9 mouse cellular contexts compared by ENCODE assay signal in the genomic region with DNA sequence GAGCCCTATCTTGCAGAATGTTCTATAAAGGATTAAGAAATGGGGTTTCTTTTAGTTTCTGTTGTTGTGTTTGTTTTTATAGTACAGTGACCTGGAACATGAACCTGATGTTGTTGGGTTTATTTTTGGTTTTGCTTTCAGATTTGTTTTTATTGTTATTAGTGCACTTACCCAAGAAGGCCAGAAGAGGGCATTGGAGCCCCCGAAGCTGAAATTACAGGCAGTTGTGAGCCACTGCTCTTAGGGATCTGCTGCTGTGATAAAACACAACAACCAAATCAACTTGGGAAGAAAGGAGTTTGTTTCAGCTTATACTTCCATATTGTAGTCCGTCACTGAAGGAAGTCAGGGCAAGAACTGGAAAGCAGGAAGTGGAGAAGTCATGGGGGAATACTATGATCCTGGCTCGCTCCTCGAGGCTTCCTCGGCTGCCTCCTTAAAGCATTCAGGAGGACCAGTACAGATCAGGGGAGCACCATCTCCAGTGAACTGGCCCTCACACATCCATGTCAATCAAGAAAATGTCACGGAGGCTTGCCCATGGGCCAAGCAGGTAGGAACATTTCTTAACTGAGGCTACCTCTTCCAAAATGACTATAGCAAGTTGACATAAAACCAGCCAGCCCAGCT. TPM values are rescaled to one million over a fixed set of nuclear protein-coding genes. Genes with fewer than 3 reads are reported as not detected.
DNase-seq lines count a peak whose midpoint lies in the region; ATAC-seq and TF ChIP-seq lines count a peak whose summit lies in the region.
"Had no signal": no experiment of that assay in that cellular context is flagged by ENCODE, and none has a peak within 500 bp of the region (broad histone marks: within the 10 kb centered on the region; RNA-seq: fewer than 3 reads in every experiment).

No protein-coding gene starts in this region.

- H3K4me2 ChIP-seq in midbrain, embryonic 14.5 days (ENCODE audit: low read length), result no peak overlapping the region
- H3K4me2 ChIP-seq in midbrain, embryonic 11.5 days, result no peak overlapping the region
- H3K4me2 ChIP-seq: limb, embryonic 12.5 days had no signal

- 56% methylated on average over 6 of the region's 6 CpGs for WGBS in midbrain, embryonic 14.5 days
- WGBS in midbrain, embryonic 11.5 days, result 57% methylated on average over 6 of the region's 6 CpGs

- no peak overlapping the region for H3K27ac ChIP-seq in midbrain, embryonic 14.5 days (replicated peaks; ENCODE audit: low read depth, low read length)
- no peak overlapping the region for H3K27ac ChIP-seq in midbrain, embryonic 11.5 days (ENCODE audit: low read depth, low read length)
- no peak overlapping the region for H3K27ac ChIP-seq in cortical plate, adult 2 months (ENCODE audit: insufficient read depth, low read length)
- H3K27ac ChIP-seq: limb, embryonic 12.5 days had no signal

- DNase-seq in cerebellum, adult 18-20 months, result peak; percentile 36 to 49
- no peak for DNase-seq in cerebellum, adult 11-12 months
- DNase-seq in midbrain, embryonic 14.5 days, result peak; percentile 72
- DNase-seq in midbrain, embryonic 11.5 days (ENCODE audit: low spot score, missing footprints), result no peak
- peak; percentile 42 to 52 for DNase-seq in natural killer cell, adult 2 months (ENCODE audit: low spot score in 2 of 2)
- DNase-seq in yolk sac, embryonic 10.5 days (ENCODE audit: low spot score), result no peak

- peaks cover 6% of the 10 kb centered on the region; the same call in 1 of the 2 replicates for H3K4me1 ChIP-seq in midbrain, embryonic 14.5 days (ENCODE audit: control insufficient read depth, insufficient read depth, low read length)
- no peaks in the 10 kb centered on the region for H3K4me1 ChIP-seq in midbrain, embryonic 11.5 days (ENCODE audit: control insufficient read depth, insufficient read depth, low read length)
- peaks cover 7% of the 10 kb centered on the region for H3K4me1 ChIP-seq in cortical plate, adult 2 months (ENCODE audit: control insufficient read depth, insufficient read depth, low read length)
- H3K4me1 ChIP-seq: limb, embryonic 12.5 days had no signal

- TF ChIP-seq CTCF in cortical plate, adult 2 months (IDR thresholded peaks at IDR 0.05; ENCODE audit: extremely low read depth, insufficient read depth, low read length), result peak; percentile 57

- peaks cover 8% of the 10 kb centered on the region for H3K36me3 ChIP-seq in midbrain, embryonic 14.5 days (ENCODE audit: control insufficient read depth, insufficient read depth, low read length)
- H3K36me3 ChIP-seq in midbrain, embryonic 11.5 days (ENCODE audit: control insufficient read depth, insufficient read depth, low read length), result no peaks in the 10 kb centered on the region

- no peak overlapping the region for H3K4me3 ChIP-seq in midbrain, embryonic 14.5 days (replicated peaks; ENCODE audit: low read depth, low read length)
- H3K4me3 ChIP-seq in midbrain, embryonic 11.5 days (ENCODE audit: low read depth, low read length), result no peak overlapping the region
- no peak overlapping the region for H3K4me3 ChIP-seq in cortical plate, adult 2 months (ENCODE audit: insufficient read depth, low read length)
- H3K4me3 ChIP-seq: limb, embryonic 12.5 days had no signal

- no peak for TF ChIP-seq POLR2A in cortical plate, adult 2 months (IDR thresholded peaks at IDR 0.05; ENCODE audit: extremely low read depth, insufficient read depth, low read length)

- H3K9me3 ChIP-seq in midbrain, embryonic 14.5 days (ENCODE audit: control insufficient read depth, low read length), result no peaks in the 10 kb centered on the region
- no peaks in the 10 kb centered on the region for H3K9me3 ChIP-seq in midbrain, embryonic 11.5 days (ENCODE audit: control insufficient read depth, low read length)
- H3K9me3 ChIP-seq: limb, embryonic 12.5 days had no signal

- no peak overlapping the region for H3K9ac ChIP-seq in midbrain, embryonic 14.5 days (replicated peaks; ENCODE audit: low read length)
- no peak overlapping the region for H3K9ac ChIP-seq in midbrain, embryonic 11.5 days (ENCODE audit: low read length)
- H3K9ac ChIP-seq: limb, embryonic 12.5 days had no signal

- H3K27me3 ChIP-seq in midbrain, embryonic 14.5 days (ENCODE audit: control insufficient read depth, insufficient read depth, low read length), result no peaks in the 10 kb centered on the region
- no peaks in the 10 kb centered on the region for H3K27me3 ChIP-seq in midbrain, embryonic 11.5 days (ENCODE audit: control insufficient read depth, insufficient read depth, low read length)
- H3K27me3 ChIP-seq: limb, embryonic 12.5 days had no signal

- no peak for ATAC-seq in midbrain, embryonic 14.5 days (ENCODE audit: low FRiP score, low TSS enrichment)
- ATAC-seq in midbrain, embryonic 11.5 days (ENCODE audit: low FRiP score), result no peak
- ATAC-seq in inflammation-experienced regulatory T-cells, adult 6 months, result peak; percentile 70

RNA-seq across cellular contexts. Expression of gene Enpp5, which starts 2.4 kb away (rescaled TPM):
- 80.2 and 82.7 TPM in 2 replicates for polyA plus RNA-seq in midbrain, embryonic 14.5 days (2014; fragmentation: Nextera tagmentation; extraction: Ambion mirVana)
- 11.5 and 15.3 TPM in 2 replicates for polyA plus RNA-seq in midbrain, embryonic 11.5 days (2014; fragmentation: Nextera tagmentation; extraction: Ambion mirVana)
- 204 and 216 TPM in 2 replicates for polyA plus RNA-seq in cortical plate, adult 2 months (2012; rRNA removed)
- 1 to 10 TPM; 5.0 to 9.7 (median 7.6) TPM for polyA plus RNA-seq in inflammation-experienced regulatory T-cells, adult 6 months (2017; shearing (Covaris generic))

RNA-seq across cellular contexts. Expression of gene Enpp4, which starts 29.4 kb away (rescaled TPM):
- 5.5 and 5.9 TPM in 2 replicates for polyA plus RNA-seq in midbrain, embryonic 14.5 days (2014; fragmentation: Nextera tagmentation; extraction: Ambion mirVana)
- polyA plus RNA-seq in midbrain, embryonic 11.5 days (2014; fragmentation: Nextera tagmentation; extraction: Ambion mirVana), result 3.5 and 3.8 TPM in 2 replicates
- 12.6 and 14.4 TPM in 2 replicates for polyA plus RNA-seq in cortical plate, adult 2 months (2012; rRNA removed)
- polyA plus RNA-seq in inflammation-experienced regulatory T-cells, adult 6 months (2017; shearing (Covaris generic)), result 1 to 10 TPM; 2.3 to 7.5 (median 5.8) TPM

Comparison
In these comparisons a context has a peak if more than half of its experiments do, and no peak if none do; other contexts are left out.
1. DNase-seq: peak in cerebellum, adult 18-20 months (2 of 2), midbrain, embryonic 14.5 days (single experiment) and natural killer cell, adult 2 months (2 of 2); none in cerebellum, adult 11-12 months (single experiment), midbrain, embryonic 11.5 days (single experiment) and yolk sac, embryonic 10.5 days (single experiment).